Mouse (Mus musculus) heart, embryonic 10.5 days (tissue): Measurements from ENCODE around the gene Cracr2b. TPM values are rescaled to one million over a fixed set of nuclear protein-coding genes. Genes with fewer than 3 reads are reported as not detected.
A peak's percentile ranks its signal among the peaks of the same experiment; 100 is the strongest.

Experiments used
- DNase-seq: peaks from one replicate; pipeline ENCODE4 v3.0.0-alpha.2; 2017; ENCODE audit warnings: low spot score
- H3K27ac ChIP-seq: fragments of 300-500 bp; sonication (generic); 2 replicates; pipeline ENCODE4 v1.5.1; 2016; ENCODE audit warnings: mild to moderate bottlenecking
- H3K27me3 ChIP-seq: fragments of 300-500 bp; sonication (generic); 2 replicates; pipeline ENCODE4 v1.6.1; 2016; ENCODE audit warnings: mild to moderate bottlenecking; ENCODE audit not compliant: poor library complexity, insufficient read depth, severe bottlenecking
- H3K36me3 ChIP-seq: fragments of 300-500 bp; sonication (generic); 2 replicates; pipeline ENCODE4 v1.6.1; 2016; ENCODE audit warnings: mild to moderate bottlenecking, moderate library complexity
- H3K4me1 ChIP-seq: fragments of 300-500 bp; sonication (generic); 2 replicates; pipeline ENCODE4 v1.6.1; 2016; ENCODE audit warnings: mild to moderate bottlenecking
- H3K4me3 ChIP-seq: fragments of 300-500 bp; sonication (generic); 2 replicates; pipeline ENCODE4 v1.5.1; 2016; ENCODE audit warnings: mild to moderate bottlenecking, moderate library complexity
- H3K9me3 ChIP-seq: fragments of 300-500 bp; sonication (generic); 2 replicates; pipeline ENCODE4 v1.6.1; 2016; ENCODE audit warnings: mild to moderate bottlenecking, moderate library complexity
- WGBS: fragments of 180-500 bp; shearing (Covaris S2); methylation state at CpG from one replicate; pipeline ENCODE4 v1.1.7; 2016; 5-methylcytosine and 5-hydroxymethylcytosine counted together
- polyA plus RNA-seq: library from polyadenylated mRNA; unstranded; fragments of >200 nt; fragmentation: Nextera tagmentation; extraction: Ambion mirVana; gene quantifications from 2 replicates; pipeline ENCODE4 v1.2.1, GENCODE M21; 2016

Gene Cracr2b
- 14.0 and 14.6 TPM in 2 replicates for polyA plus RNA-seq

DNA sequence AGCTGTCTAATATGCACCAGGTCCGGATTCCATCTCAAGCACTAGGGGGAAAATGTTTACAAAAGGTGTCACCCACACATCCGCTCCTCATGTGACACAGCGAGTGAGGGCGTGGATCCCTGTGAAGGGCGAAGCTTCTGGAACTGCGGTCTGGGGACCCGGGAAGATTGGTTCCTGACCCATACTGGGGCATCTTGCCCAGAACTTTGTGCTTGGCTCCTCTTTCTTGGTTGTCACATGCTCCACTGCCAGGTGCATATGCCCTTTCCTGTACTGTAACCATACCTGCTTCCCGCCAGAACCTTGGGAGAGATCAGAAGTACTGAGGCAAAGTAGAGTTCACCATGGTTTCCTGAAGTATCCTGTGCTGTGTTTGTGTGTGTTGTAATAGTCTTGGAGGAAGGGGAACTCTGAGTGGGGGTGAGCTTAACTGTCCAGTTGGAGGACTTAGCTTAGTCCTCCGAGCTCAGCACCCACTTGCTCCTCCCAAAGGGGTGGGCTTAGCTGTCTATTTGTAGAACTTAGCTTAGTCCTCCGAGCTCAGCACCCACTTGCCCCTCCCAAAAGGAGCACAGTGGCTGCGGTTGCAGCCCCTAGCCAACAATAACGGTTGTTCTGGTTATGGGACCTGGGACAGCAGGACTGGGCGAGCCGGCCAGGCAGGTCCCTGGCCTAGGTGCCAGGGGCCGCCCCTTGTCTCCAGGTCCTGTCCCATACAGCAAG is at the start of gene Cracr2b:
Cracr2b (plus strand) TSS at position 704 of the 723 bp plus-strand sequence.
- Histone ChIP-seq H3K27me3 (peaks cover 82% of the 10 kb centered on the region), H3K27ac (peak within 1 kb of the TSS; percentile 85), H3K4me3 (peak within 1 kb of the TSS; percentile 67), H3K9me3 (no peaks in the 10 kb centered on the region), H3K36me3 (peaks cover 25% of the 10 kb centered on the region), H3K4me1 (peaks cover 59% of the 10 kb centered on the region)
- DNase-seq, result no peak
- 67% methylated on average over 15 of the region's 15 CpGs for WGBS

DNA sequence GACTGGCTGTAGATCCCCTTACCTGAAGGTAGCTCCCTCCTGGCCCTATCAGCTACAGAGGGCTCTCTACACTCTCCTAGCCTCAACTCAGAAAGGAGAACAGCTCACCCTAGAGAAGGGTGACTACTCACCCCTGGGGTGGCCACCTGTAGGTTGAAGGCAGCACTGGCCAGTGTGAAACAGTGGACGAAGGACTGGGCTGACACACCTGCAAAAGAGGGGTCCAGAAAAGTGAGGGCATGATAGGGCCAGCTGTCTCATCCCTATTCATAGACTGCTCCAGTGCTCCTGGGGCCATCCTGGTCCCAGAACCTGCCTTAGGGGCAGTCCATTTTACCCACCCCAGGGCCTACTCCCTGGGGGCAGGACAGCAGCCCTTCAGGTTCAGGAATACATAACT is 49.2 kb upstream of the Cracr2b start:
- no peaks in the 10 kb centered on the region for H3K9me3 ChIP-seq
- H3K27me3 ChIP-seq, result no peaks in the 10 kb centered on the region
- peaks cover 34% of the 10 kb centered on the region for H3K36me3 ChIP-seq
- H3K4me3 ChIP-seq, result no peak overlapping the region
- DNase-seq, result no peak
- peaks cover 19% of the 10 kb centered on the region for H3K4me1 ChIP-seq
- H3K27ac ChIP-seq, result no peak overlapping the region
- WGBS, result 85% methylated on average over 1 of the region's 1 CpGs

DNA sequence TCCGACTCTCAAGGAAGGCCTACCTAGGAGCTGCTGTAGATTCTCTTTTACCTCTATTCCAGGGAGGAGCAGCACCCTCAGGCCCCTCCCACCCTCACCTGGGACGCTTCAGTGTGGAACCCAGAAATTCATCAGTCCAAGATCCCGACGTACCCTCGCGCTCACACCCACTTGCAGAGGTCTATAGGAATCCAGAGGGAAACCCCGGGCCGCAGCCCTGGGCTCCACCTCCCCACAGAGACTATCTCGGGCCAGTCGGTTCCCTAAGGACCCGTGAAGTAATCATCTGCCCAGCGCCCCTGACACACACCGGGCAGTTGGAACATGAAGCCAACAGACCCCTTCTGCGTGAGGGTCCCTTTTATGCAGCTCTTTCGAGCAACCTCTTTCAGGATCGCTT is 47.6 kb upstream of the Cracr2b start:
- no peak for DNase-seq
- no peaks in the 10 kb centered on the region for H3K9me3 ChIP-seq
- no peaks in the 10 kb centered on the region for H3K27me3 ChIP-seq
- H3K4me3 ChIP-seq, result peak overlapping the region; percentile 80
- H3K27ac ChIP-seq, result peak overlapping the region; percentile 87
- peaks cover 22% of the 10 kb centered on the region for H3K36me3 ChIP-seq
- 3% methylated on average over 16 of the region's 16 CpGs for WGBS
- peaks cover 19% of the 10 kb centered on the region for H3K4me1 ChIP-seq

DNA sequence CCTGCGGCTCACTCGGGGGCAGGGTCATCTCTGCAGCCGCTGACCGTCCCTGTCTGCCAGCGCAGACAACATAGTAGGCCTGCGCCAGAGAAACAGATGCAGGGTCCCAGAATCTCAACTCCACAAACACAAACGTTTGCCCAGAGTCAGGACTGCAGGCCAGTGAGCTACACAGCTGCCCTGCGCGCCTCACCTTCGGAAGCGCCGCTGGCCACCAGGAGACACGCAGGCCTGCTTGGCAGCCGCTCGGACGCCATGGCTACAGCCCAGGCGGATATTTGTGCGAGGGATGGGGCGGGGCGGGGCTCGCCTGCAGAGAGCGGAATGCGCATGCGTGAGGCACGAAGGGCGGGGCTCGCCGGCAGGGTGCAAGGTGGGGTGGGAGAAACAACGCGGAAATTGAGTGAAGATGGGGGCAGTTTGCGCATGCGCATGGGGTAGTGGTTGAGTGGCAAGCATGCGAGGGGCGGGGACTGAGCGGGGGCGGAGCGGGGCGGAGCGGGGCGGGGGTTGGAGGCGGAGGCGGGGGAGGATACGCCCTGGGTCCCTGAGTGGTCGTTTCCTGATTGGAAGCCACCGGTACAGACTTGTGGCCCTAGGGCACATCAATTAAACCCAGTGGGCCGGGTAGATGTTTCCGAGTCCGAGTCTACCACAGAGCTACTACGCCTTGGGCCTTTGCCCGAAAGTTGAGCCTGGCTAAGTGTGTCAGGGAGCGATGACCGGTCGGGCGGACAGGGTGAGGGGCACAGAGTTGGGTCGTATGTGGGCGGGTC is 46.9 kb upstream of the Cracr2b start, which contains the start of gene Gatd1:
Gatd1 (minus strand) TSS at position 328 of the 776 bp plus-strand sequence.
- no peaks in the 10 kb centered on the region for H3K27me3 ChIP-seq
- H3K4me3 ChIP-seq, result peak within 1 kb of the TSS; percentile 80
- no peaks in the 10 kb centered on the region for H3K9me3 ChIP-seq
- peak within 1 kb of the TSS; percentile 87 for H3K27ac ChIP-seq
- peaks cover 16% of the 10 kb centered on the region for H3K36me3 ChIP-seq
- under 1% methylated on average over 53 of the region's 56 CpGs for WGBS
- DNase-seq, result peak; percentile 100
- peaks cover 17% of the 10 kb centered on the region for H3K4me1 ChIP-seq

DNA sequence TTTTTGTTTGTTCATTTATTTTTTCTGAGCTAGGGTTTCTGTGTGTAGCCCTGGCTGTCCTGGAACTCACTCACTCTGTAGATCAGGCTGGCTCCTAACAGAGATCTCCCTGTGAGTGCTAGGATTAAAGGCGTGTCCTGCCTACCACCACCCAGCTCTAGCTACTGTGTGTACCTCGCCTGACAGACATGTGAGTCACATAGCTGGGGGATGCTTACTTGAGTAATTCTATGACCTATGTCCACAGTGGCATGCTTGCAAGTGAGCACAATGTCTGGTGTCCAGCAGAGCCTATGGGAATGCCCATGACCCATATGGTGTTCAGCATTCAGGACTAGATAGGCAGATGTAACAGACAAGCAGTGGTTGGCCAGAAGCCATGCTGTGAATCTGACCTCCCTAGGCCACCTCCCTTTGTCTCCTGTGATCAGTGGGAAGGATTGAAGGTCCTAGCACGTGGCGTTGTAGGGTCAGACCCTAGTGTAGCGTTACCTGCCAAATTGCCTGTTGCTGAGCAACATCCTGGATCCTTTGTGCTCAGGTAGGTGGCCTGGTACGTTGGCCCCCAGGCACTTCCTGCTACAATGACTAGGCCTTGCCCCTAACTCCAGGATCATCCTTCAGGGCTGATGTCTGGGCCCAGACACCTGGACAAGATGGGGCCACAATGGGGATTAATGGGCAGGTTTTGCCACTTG is 44.6 kb upstream of the Cracr2b start:
- Histone ChIP-seq H3K4me1 (peaks cover 14% of the 10 kb centered on the region), H3K4me3 (no peak overlapping the region), H3K27ac (no peak overlapping the region), H3K9me3 (no peaks in the 10 kb centered on the region), H3K36me3 (no peaks in the 10 kb centered on the region), H3K27me3 (no peaks in the 10 kb centered on the region)
- 85% methylated on average over 6 of the region's 6 CpGs for WGBS
- no peak for DNase-seq

DNA sequence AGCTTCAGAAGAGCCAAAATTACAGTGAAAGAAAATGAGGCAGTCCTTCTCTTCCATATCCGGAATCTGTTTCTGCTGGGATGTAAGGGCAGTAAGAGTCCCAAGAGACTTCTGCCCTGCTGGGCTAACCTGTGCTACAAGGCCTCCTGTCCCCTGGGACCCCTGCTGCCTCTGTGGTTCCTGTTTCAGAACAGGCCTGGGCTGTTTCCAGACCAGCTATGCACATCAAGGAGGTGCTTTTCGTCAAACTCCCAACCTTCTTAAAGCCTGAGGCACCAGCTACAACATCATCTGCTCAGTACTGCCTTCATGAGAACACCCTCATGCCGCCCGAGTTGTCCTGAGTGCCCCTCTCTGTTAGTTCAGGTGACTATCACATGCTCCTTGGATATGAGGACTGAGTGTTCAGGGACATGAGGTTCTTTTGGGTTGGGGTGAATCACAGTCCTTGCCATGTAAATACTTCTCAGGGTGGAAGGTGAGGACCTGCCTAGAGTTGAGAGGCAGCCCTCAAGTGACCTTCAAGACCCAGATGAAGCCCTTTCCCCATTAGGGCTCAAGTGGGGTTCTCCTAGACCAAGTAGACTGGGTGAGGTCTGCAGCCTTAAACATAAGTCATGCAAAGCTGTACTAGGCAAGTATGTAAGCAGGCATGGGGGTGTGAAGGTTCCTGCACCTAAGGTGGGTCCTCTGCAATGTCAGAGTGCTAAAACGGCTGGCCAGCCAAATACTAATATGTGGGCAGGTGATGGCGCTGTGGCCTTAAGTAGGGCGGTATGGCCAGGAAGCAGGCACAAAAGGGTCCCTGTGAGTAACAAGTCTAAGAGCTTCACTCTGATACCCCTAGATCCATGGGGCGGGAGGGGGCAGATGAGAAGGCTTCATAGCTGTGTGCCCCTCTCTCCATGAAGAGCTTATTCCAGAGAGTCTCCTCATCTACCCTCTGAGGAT is 42.9 kb upstream of the Cracr2b start:
- H3K27ac ChIP-seq, result no peak overlapping the region
- no peaks in the 10 kb centered on the region for H3K36me3 ChIP-seq
- DNase-seq, result peak; percentile 71
- H3K9me3 ChIP-seq, result no peaks in the 10 kb centered on the region
- 65% methylated on average over 8 of the region's 8 CpGs for WGBS
- no peaks in the 10 kb centered on the region for H3K27me3 ChIP-seq
- peaks cover 10% of the 10 kb centered on the region for H3K4me1 ChIP-seq
- no peak overlapping the region for H3K4me3 ChIP-seq

DNA sequence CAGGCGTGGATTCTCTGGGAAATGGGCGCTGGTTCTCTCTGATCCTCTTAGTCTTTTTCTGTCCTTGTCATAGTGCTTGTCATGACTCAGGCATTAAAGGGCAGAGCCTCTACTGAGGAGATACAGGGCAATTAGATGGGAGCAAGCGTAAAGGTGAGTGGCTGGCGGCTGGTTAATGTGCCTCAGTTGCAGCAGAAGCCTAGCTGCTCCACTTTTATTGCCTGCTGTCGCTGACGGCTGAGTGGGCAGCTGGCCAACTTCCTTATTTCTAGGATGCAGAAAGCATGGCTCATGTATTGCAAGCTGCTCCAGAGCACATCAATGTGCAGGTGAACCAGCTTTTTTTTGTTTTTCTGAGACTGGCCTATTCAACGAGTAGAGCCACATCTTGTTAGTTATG is 41.9 kb upstream of the Cracr2b start:
- WGBS, result 73% methylated on average over 7 of the region's 7 CpGs
- Histone ChIP-seq H3K4me1 (peaks cover 4% of the 10 kb centered on the region; the same call in 1 of the 2 replicates), H3K36me3 (no peaks in the 10 kb centered on the region), H3K9me3 (no peaks in the 10 kb centered on the region), H3K4me3 (no peak overlapping the region), H3K27ac (no peak overlapping the region), H3K27me3 (no peaks in the 10 kb centered on the region)
- DNase-seq, result no peak

DNA sequence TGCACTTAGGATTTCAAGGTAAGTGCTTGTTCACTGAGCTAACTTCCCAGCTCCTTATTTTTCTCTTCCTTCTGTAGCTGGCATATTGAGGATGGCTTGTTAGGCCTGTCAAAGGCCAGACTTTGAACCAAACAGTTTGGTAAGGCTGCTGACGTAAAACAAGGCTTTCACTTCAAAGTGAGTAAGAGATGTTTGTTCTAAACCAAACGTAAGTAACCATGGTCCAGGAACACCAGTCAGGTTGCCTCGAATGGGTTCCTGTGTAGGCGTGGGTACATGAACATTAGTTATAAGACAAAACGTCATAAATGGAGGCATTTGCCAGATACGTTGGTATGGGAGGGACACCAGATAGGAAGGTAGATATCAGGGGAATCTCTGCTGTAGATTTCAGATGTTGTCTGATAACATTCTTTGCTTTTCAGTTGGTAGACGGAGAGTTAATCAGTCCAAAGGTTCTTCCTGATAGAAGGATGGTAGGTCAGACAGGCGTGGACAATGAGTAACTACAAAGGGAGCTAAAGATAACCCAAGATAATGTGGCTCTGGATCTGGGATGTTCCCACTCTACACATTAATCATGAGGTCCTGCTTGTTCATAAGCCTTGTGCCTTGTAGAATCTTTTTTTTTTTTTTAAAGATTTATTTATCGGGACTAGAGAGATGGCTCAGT is 40.7 kb upstream of the Cracr2b start:
- H3K4me3 ChIP-seq, result no peak overlapping the region
- no peaks in the 10 kb centered on the region for H3K27me3 ChIP-seq
- H3K27ac ChIP-seq, result no peak overlapping the region
- H3K4me1 ChIP-seq, result no peaks in the 10 kb centered on the region
- H3K9me3 ChIP-seq, result no peaks in the 10 kb centered on the region
- H3K36me3 ChIP-seq, result no peaks in the 10 kb centered on the region
- WGBS, result 74% methylated on average over 9 of the region's 9 CpGs
- no peak for DNase-seq

DNA sequence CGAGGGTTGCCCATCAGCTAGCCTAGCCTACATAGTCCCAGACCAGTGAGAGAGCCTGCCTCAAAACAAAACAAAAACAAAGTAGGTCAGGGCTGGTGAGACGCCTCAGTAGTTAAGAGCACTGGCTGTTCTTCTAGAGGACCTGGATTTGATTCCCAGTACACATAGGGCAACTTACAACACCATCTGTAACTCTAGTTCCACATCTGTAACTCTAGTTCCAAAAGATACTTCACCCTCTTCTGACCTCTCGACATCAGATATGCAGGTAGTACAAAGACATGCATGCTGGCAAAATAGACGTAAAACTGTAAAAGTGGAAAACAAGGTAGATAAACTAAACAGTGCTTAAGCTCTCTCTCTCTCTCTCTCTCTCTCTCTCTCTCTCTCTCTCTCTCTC is 37.1 kb upstream of the Cracr2b start:
- H3K9me3 ChIP-seq, result no peaks in the 10 kb centered on the region
- H3K27ac ChIP-seq, result no peak overlapping the region

DNA sequence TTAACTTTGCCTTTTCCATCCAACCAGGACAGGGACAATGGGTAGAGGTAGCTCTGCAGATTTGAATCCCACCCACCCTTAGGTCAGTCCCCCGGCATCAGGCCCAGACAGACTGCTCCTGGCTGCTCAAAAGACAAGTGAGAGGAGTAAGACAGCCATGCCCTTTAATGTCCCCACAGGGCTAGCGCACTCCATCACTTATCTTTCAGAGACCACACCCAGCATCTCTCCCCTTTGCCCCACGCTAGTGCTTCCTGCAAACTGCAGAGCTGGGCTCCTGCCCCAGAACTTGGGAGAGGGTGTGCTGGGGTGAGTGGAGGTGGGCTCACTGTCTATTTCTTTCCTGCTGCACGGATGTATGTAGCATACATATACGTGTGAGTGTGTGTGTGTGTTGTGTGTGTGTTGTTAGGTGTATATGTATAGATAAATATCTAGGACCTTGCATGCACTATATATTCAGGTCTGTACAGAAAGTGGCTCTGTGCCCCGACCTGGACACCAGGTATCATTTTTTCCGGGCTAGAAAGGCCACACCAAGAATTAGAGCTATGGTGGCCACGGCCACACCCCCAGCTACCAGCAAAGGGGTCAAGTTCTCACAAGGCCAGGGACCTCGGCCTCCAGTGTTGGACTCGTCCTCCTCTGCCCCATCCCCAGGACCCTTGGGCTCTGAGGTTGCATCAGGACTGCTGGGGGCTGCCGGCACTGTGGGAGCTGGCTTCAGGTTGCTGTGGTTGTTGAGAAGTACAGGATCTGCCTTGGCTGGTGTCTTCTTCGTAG is 33.8 kb upstream of the Cracr2b start:
- Histone ChIP-seq H3K4me1 (peaks cover 44% of the 10 kb centered on the region), H3K36me3 (peaks cover 19% of the 10 kb centered on the region), H3K9me3 (no peaks in the 10 kb centered on the region), H3K27me3 (0 out of 2 replicates have a peak, but pooled peaks cover 5% of the 10 kb centered on the region), H3K4me3 (no peak overlapping the region), H3K27ac (no peak overlapping the region)
- no peak for DNase-seq
- 68% methylated on average over 12 of the region's 12 CpGs for WGBS

More for the DNA sequence above, 37.1 kb upstream of the Cracr2b start:
- H3K27me3 ChIP-seq, result 0 out of 2 replicates have a peak, but pooled peaks cover 5% of the 10 kb centered on the region
- 65% methylated on average over 4 of the region's 4 CpGs for WGBS
- H3K4me3 ChIP-seq, result no peak overlapping the region
- H3K36me3 ChIP-seq, result no peaks in the 10 kb centered on the region
- H3K4me1 ChIP-seq, result peaks cover 22% of the 10 kb centered on the region
- DNase-seq, result no peak

DNA sequence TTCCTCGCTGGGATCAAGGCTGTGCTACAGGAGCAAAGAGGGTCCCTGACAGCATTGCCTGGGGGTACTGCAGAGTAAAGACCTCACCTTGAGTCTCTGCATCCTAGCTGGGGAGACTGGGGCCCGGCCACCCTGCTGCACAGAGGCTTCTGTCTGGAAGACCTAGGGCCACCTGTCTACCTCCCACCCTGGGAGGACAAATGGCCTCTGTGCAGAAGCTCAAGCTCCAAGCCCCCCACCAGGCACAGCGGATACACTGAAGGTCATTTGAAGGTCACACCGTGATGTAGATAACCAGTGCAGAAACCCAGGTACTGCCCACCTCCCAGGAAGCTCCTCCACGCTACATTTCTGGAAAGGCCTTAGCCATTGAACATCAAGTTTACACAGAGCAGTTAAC is 32.2 kb upstream of the Cracr2b start:
- peaks cover 54% of the 10 kb centered on the region for H3K4me1 ChIP-seq
- DNase-seq, result no peak
- H3K36me3 ChIP-seq, result peaks cover 35% of the 10 kb centered on the region
- 0 out of 2 replicates have a peak, but pooled peaks cover 5% of the 10 kb centered on the region for H3K27me3 ChIP-seq
- H3K4me3 ChIP-seq, result peak overlapping the region; percentile 51
- H3K9me3 ChIP-seq, result no peaks in the 10 kb centered on the region
- 52% methylated on average over 5 of the region's 5 CpGs for WGBS
- H3K27ac ChIP-seq, result peak overlapping the region; percentile 84
